Mouse (Mus musculus) kidney, adult 2 months (tissue): ENCODE data around the gene Zfp282.

ENCODE experiments used
- CTCF ChIP-seq: fragments of 200-500 bp; conservative IDR thresholded peaks from 2 replicates; pipeline ENCODE4 v1.5.1; 2011; ENCODE audit warnings: low read depth, mild to moderate bottlenecking, control low read depth, low read length, moderate library complexity, mixed read lengths; ENCODE audit not compliant: insufficient read depth, insufficient read length
- POLR2A ChIP-seq: fragments of 200-500 bp; IDR thresholded peaks from one replicate; pipeline ENCODE4 v1.6.1; 2011; ENCODE audit warnings: low read depth, low read length, control low read depth

GRCm38 (mm10) chr6:47832220-47832619, 44.8 kb upstream of the Zfp282 start:
- no peak for TF ChIP-seq CTCF
- no peak for TF ChIP-seq POLR2A
